23 mouse cellular contexts compared by ENCODE assay signal in the genomic region with DNA sequence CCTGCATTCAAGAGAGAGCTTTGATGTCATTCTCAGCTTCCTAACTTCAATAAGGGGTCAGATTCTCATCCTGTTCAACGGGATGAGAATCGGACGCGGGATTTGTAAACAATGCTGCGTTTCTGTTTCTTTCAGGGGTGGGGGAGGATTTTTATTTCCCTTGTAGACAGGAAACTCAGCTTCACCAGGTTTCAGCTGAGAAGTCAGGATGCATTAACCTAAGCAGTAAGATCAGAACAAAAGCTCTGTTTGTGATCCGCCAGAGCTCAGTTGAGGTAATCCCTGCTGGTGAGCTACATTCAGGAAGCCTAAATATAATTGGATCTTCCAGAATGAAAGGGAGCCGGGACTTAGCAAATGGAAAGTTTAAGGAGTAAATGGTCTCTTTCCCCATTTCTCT.
DNase-seq lines count a peak whose midpoint lies in the region; ATAC-seq and TF ChIP-seq lines count a peak whose summit lies in the region.
"Had no signal": no experiment of that assay in that cellular context is flagged by ENCODE, and none has a peak within 500 bp of the region (broad histone marks: within the 10 kb centered on the region; RNA-seq: fewer than 3 reads in every experiment).

No protein-coding gene starts in this region.

- H3K27ac ChIP-seq in heart, embryonic 12.5 days (ENCODE audit: poor library complexity, severe bottlenecking), result no peak overlapping the region
- H3K27ac ChIP-seq in heart, embryonic 11.5 days (ENCODE audit: low read depth, low read length), result no peak overlapping the region
- H3K27ac ChIP-seq in lung, embryonic 14.5 days (ENCODE audit: low read depth), result no peak overlapping the region; the same call in 1 of the 2 replicates
- H3K27ac ChIP-seq in liver, postnatal 0 days (ENCODE audit: low read depth), result no peak overlapping the region
- H3K27ac ChIP-seq: hindbrain, embryonic 13.5 days; limb, embryonic 12.5 days; liver, embryonic 12.5 days; stomach, postnatal 0 days had no signal

- DNase-seq in lung, embryonic 14.5 days, result peak; percentile 49
- no peak for DNase-seq in lung, postnatal 25 days (ENCODE audit: low spot score)
- DNase-seq in R1 (ENCODE audit: low read depth, low spot score), result peak; percentile 9
- peak; percentile 22 for DNase-seq in hindlimb bud, embryonic 11.5 days (ENCODE audit: extremely low spot score, low read depth, low spot score)
- no peak for DNase-seq in liver, postnatal 0 days
- DNase-seq: adrenal gland, postnatal 10 days; B cell, adult 2 months; cerebellum, adult 11-12 months; cerebellum, postnatal 25 days; forebrain, postnatal 0 days; gastrocnemius, postnatal 36 days; heart, postnatal 14 days; kidney, postnatal 36 days; lung, postnatal 14 days; right cerebral cortex, postnatal 4 days had no signal

- no peak for TF ChIP-seq EP300 in liver, postnatal 0 days (IDR thresholded peaks at IDR 0.05; ENCODE audit: low read depth)

- 20% methylated on average over 7 of the region's 7 CpGs for WGBS in heart, embryonic 12.5 days
- 20% methylated on average over 7 of the region's 7 CpGs for WGBS in heart, embryonic 11.5 days (ENCODE audit: insufficient replicate concordance)
- 30% methylated on average over 7 of the region's 7 CpGs for WGBS in lung, embryonic 14.5 days
- 20% methylated on average over 7 of the region's 7 CpGs for WGBS in liver, postnatal 0 days (ENCODE audit: insufficient replicate concordance)

- TF ChIP-seq CTCF in lung, embryonic 14.5 days (IDR thresholded peaks at IDR 0.05; ENCODE audit: low read depth), result no peak
- no peak for TF ChIP-seq CTCF in liver, postnatal 0 days (IDR thresholded peaks at IDR 0.05; ENCODE audit: low read depth)

- no peak for ATAC-seq in heart, embryonic 12.5 days (ENCODE audit: insufficient number of reproducible peaks, low FRiP score)
- ATAC-seq in heart, embryonic 11.5 days (replicated peaks; ENCODE audit: insufficient number of reproducible peaks, low FRiP score, low TSS enrichment), result no peak
- no peak for ATAC-seq in lung, embryonic 14.5 days (ENCODE audit: insufficient read depth)
- ATAC-seq in liver, postnatal 0 days, result no peak
- ATAC-seq: forebrain, postnatal 0 days; intestine, embryonic 16.5 days; liver, embryonic 12.5 days had no signal

- H3K4me1 ChIP-seq in heart, embryonic 12.5 days (replicated peaks), result peaks cover 11% of the 10 kb centered on the region; the same call in 1 of the 2 replicates
- H3K4me1 ChIP-seq in heart, embryonic 11.5 days (ENCODE audit: control insufficient read depth, insufficient read depth, low read length), result no peaks in the 10 kb centered on the region
- H3K4me1 ChIP-seq in lung, embryonic 14.5 days (ENCODE audit: insufficient read depth), result no peaks in the 10 kb centered on the region
- no peaks in the 10 kb centered on the region for H3K4me1 ChIP-seq in liver, postnatal 0 days (ENCODE audit: insufficient read depth)
- H3K4me1 ChIP-seq: liver, embryonic 12.5 days had no signal

- H3K4me3 ChIP-seq in heart, embryonic 12.5 days, result no peak overlapping the region
- no peak overlapping the region for H3K4me3 ChIP-seq in heart, embryonic 11.5 days (ENCODE audit: low read depth, low read length)
- no peak overlapping the region for H3K4me3 ChIP-seq in lung, embryonic 14.5 days (ENCODE audit: low read depth, low read length)
- no peak overlapping the region for H3K4me3 ChIP-seq in liver, postnatal 0 days (ENCODE audit: low read depth, low read length)
- H3K4me3 ChIP-seq: erythroblast, embryonic 14.5 days; hindbrain, embryonic 13.5 days; limb, embryonic 12.5 days; liver, embryonic 12.5 days had no signal

- H3K4me2 ChIP-seq in heart, embryonic 12.5 days, result peak overlapping the region; percentile 41; the same call in 1 of the 2 replicates
- no peak overlapping the region for H3K4me2 ChIP-seq in heart, embryonic 11.5 days
- H3K4me2 ChIP-seq in lung, embryonic 14.5 days, result no peak overlapping the region
- H3K4me2 ChIP-seq in liver, postnatal 0 days (ENCODE audit: low read depth, low read length), result no peak overlapping the region
- H3K4me2 ChIP-seq: hindbrain, embryonic 13.5 days; limb, embryonic 12.5 days; liver, embryonic 12.5 days had no signal

- no peaks in the 10 kb centered on the region for H3K27me3 ChIP-seq in heart, embryonic 12.5 days (replicated peaks)
- no peaks in the 10 kb centered on the region for H3K27me3 ChIP-seq in heart, embryonic 11.5 days (ENCODE audit: control insufficient read depth, insufficient read depth, low read length)
- no peaks in the 10 kb centered on the region for H3K27me3 ChIP-seq in lung, embryonic 14.5 days (ENCODE audit: insufficient read depth, low read length)
- no peaks in the 10 kb centered on the region for H3K27me3 ChIP-seq in liver, postnatal 0 days (ENCODE audit: insufficient read depth, low read length)
- H3K27me3 ChIP-seq: hindbrain, embryonic 13.5 days; limb, embryonic 12.5 days; liver, embryonic 12.5 days had no signal

- no peak overlapping the region for H3K9ac ChIP-seq in heart, embryonic 12.5 days
- no peak overlapping the region for H3K9ac ChIP-seq in heart, embryonic 11.5 days (ENCODE audit: low read depth, low read length)
- H3K9ac ChIP-seq in lung, embryonic 14.5 days, result no peak overlapping the region
- H3K9ac ChIP-seq in liver, postnatal 0 days (replicated peaks), result no peak overlapping the region
- H3K9ac ChIP-seq: forebrain, postnatal 0 days; hindbrain, embryonic 13.5 days; limb, embryonic 12.5 days; liver, embryonic 12.5 days had no signal

- H3K9me3 ChIP-seq in heart, embryonic 12.5 days (replicated peaks), result no peaks in the 10 kb centered on the region
- no peaks in the 10 kb centered on the region for H3K9me3 ChIP-seq in heart, embryonic 11.5 days (replicated peaks; ENCODE audit: control insufficient read depth, low read length)
- no peaks in the 10 kb centered on the region for H3K9me3 ChIP-seq in lung, embryonic 14.5 days (ENCODE audit: low read depth, low read length)
- H3K9me3 ChIP-seq in liver, postnatal 0 days (ENCODE audit: low read length), result no peaks in the 10 kb centered on the region
- H3K9me3 ChIP-seq: hindbrain, embryonic 13.5 days; limb, embryonic 12.5 days; liver, embryonic 12.5 days had no signal

- H3K36me3 ChIP-seq in heart, embryonic 12.5 days, result 0 out of 2 replicates have a peak, but pooled peaks cover 7% of the 10 kb centered on the region
- H3K36me3 ChIP-seq in heart, embryonic 11.5 days (ENCODE audit: control insufficient read depth, insufficient read depth, low read length), result no peaks in the 10 kb centered on the region; the same call in 1 of the 2 replicates
- peaks cover 36% of the 10 kb centered on the region; the same call in 1 of the 2 replicates for H3K36me3 ChIP-seq in lung, embryonic 14.5 days (ENCODE audit: insufficient read depth)
- H3K36me3 ChIP-seq in liver, postnatal 0 days (replicated peaks; ENCODE audit: insufficient read depth, low read length), result no peaks in the 10 kb centered on the region
- H3K36me3 ChIP-seq: hindbrain, embryonic 13.5 days; liver, embryonic 12.5 days had no signal

Comparison
In these comparisons a context has a peak if more than half of its experiments do, and no peak if none do; other contexts are left out.
1. DNase-seq: peak in lung, embryonic 14.5 days (single experiment), R1 (single experiment) and hindlimb bud, embryonic 11.5 days (single experiment); none in lung, postnatal 25 days (single experiment) and liver, postnatal 0 days (single experiment).